Mouse (Mus musculus) kidney, adult 8-10 months (tissue): ENCODE measurements around the gene Ttyh2.

Experiments
- DNase-seq, 2 experiments: peaks; one replicate each; pipeline ENCODE4 v3.0.0; 2022

The Ttyh2 gene

GRCm38 (mm10) chr11:114683029-114683721 is 7.9 kb downstream of the Ttyh2 start:
- DNase-seq: no peak

- no peak for DNase-seq
These were observed 8.7 kb downstream of the Ttyh2 start for GRCm38 (mm10) chr11:114683722-114684621.

- DNase-seq: peak; percentile 73 to 85
These were observed 9.6 kb downstream of the Ttyh2 start for GRCm38 (mm10) chr11:114684627-114685373.

- no peak for DNase-seq
These were observed 10.4 kb downstream of the Ttyh2 start for GRCm38 (mm10) chr11:114685526-114686040.

GRCm38 (mm10) chr11:114686221-114686959 is 11.2 kb downstream of the Ttyh2 start:
- no peak for DNase-seq

GRCm38 (mm10) chr11:114687574-114688188 is 12.4 kb downstream of the Ttyh2 start:
- no peak for DNase-seq

- no peak for DNase-seq
These were observed 13.5 kb downstream of the Ttyh2 start for GRCm38 (mm10) chr11:114688729-114689128.

GRCm38 (mm10) chr11:114690192-114690591 is 15.0 kb downstream of the Ttyh2 start:
- no peak for DNase-seq

- no peak for DNase-seq
These were observed 16.4 kb downstream of the Ttyh2 start for GRCm38 (mm10) chr11:114691454-114692182.

GRCm38 (mm10) chr11:114692601-114693000 is 17.4 kb downstream of the Ttyh2 start:
- no peak for DNase-seq

- no peak for DNase-seq
These were observed 18.2 kb downstream of the Ttyh2 start for GRCm38 (mm10) chr11:114693456-114693855.

GRCm38 (mm10) chr11:114694451-114694850 is 19.2 kb downstream of the Ttyh2 start:
- DNase-seq: no peak

GRCm38 (mm10) chr11:114698496-114698895 is 23.3 kb downstream of the Ttyh2 start:
- DNase-seq: no peak

GRCm38 (mm10) chr11:114699511-114699910 is 24.3 kb downstream of the Ttyh2 start:
- DNase-seq: peak; percentile 29 to 30

GRCm38 (mm10) chr11:114702311-114702995 is 27.2 kb downstream of the Ttyh2 start:
- no peak for DNase-seq

- DNase-seq: no peak
These were observed 27.7 kb downstream of the Ttyh2 start for GRCm38 (mm10) chr11:114702996-114703361.

GRCm38 (mm10) chr11:114704071-114704913 is 29.1 kb downstream of the Ttyh2 start:
- no peak for DNase-seq

- no peak for DNase-seq
These were observed 31.1 kb downstream of the Ttyh2 start for GRCm38 (mm10) chr11:114706358-114706757.

- no peak for DNase-seq
These were observed 36.2 kb downstream of the Ttyh2 start for GRCm38 (mm10) chr11:114711393-114711792.

GRCm38 (mm10) chr11:114711861-114712260 is 36.6 kb downstream of the Ttyh2 start:
- no peak for DNase-seq
